Mouse (Mus musculus) embryo, embryonic 10.5 days (tissue): Measurements from ENCODE around the gene Casp12.
"Not testable (repeated sequence)": the region's sequence is repeated elsewhere in the genome, so short reads cannot be mapped to it uniquely, and the experiment has no call there.

Experiments
- DNase-seq: peaks from one replicate; pipeline ENCODE4 v3.0.0-alpha.2; 2015; ENCODE audit warnings: low spot score

Gene Casp12

DNA sequence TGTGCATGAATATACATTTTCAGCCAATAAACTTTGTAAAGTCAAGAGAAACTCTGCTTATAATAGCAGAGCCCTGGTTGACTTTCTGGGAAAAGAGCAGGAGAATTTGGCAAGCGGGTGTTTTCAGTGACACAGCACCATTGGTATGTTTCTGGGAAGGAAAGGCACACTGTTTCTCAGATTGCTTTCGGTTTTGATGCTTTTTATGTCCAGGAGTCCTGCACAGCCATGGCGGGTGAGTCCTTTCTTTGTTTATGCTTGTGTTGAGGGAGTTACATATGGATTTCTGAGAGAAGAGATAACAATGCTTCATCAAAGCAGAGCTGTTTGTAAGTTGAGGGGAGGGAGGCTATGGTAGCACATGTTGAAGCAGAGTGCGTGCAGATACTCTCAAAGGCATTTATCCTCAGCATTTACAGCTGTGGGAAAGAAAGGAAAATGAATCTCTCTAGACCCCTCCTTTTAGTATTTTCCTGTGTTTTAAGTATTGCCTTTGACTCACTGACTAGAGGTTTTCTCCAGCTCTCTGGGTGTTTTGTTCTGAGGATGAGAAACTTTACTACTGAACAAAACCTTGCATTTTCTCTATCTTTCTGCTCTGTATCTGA, at the start of gene Casp12:
Casp12 (plus strand) TSS at position 140 of the 608 bp plus-strand sequence.
- no peak for DNase-seq

DNA sequence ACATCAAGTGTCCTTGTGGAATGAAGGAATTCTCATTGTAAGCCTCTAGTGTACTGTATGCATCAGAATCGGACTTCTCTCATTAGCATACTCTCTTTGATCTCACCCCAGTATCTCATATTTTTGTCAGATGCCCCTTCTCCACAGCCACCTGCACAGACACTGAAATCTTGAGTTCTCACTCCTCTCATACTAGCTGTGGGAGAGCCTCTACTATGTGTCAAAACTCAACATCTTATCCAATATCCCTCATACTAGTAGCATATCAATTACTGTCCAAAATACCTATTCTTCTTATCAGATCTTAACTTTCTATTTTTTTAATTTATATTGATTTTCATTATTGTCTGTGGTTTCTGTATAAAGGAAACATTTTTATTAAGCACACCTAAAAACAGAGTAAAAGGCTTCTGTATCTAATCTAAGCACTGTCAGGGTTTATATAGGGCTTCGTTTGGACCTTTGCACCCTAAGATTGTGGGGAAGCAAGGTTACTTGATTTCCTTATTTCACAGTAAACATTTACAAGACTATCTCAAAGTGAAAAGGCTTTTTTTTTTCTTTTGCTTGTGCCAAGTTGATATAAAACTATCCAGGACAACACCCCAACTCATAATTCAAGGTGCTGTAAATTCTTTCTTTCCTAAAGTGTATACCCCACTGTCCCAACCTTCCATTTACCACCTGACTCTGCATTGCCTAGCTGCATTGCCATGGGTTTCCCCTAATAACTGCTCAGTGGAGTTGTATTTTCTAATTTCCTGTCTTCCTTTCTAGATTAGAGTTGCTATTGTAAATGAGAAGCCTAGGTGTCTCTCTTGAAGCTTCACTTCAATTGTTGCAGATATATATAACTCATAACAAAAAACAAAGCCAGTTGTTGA, 48.6 kb upstream of the Casp12 start:
- no peak for DNase-seq

DNA sequence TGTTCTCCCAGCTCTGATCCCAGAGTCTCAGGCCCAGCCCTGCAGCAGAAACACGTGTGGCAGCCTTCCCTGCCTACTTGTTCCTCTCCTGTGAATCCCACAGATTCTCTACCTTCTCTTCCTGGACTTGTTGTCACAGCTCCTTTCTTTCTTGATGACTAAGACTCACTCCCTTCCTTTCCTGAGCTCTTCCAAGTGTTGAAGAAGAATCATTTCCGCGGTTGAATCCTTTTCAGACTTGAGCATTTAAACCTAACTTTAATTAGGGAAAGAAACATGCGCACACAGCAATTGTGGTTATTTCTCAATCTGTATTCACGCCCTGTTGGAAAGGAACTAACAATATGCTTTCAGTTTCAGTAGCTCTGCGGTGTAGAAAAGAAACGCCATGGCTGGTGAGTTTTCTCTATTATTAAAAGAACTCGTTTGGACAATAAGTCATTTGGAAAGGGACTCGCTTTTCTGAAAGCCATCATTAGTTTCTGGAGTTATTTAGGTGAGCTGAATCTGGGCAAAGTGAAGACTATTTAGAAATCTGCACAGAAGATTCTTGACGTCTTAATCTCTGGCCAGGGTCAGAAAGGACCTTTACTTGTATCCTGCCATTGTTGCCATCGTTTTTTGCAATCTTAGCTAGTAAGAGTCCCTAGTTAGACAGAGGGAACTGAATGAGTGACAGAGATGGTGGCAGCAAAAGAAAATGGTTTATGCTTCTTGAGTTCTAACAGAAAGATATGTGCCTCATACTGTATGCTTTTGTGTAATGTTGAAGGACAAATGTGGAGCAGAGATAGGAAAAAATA, 46.7 kb upstream of the Casp12 start, which contains the start of gene Casp1:
Casp1 (plus strand) TSS at position 189 of the 803 bp plus-strand sequence.
- no peak for DNase-seq

DNA sequence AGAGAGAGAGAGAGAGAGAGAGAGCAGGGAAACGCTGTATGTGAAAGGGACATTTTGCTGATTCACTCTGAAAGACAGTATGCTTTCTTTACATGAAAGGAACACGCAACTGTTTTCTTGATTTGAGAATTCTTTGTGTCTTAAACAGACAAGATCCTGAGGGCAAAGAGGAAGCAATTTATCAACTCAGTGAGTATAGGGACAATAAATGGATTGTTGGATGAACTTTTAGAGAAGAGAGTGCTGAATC, 46.2 kb upstream of the Casp12 start:
- no peak for DNase-seq

DNA sequence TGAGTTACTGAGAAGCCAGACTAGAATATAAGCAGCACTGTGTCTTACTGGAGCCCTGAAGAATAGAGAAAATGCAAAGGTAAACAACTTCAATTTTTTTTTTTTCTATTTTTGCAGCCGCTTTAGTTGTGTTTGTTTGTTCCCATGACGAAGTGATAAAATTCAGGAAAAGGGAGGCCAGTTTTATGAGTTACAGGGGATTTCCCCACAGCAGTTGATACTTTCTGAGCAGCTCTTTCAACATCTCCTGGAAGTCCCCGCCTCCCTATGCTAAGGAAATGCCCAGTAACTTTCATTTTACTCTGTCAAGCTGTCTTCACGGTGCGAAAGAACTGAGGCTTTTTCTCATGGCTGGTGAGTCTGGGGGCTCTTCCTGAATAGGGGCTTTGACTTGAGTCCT, 36.7 kb upstream of the Casp12 start, which contains the start of gene Casp4:
Casp4 (plus strand) TSS at position 268 of the 400 bp plus-strand sequence.
- DNase-seq, result no peak

DNA sequence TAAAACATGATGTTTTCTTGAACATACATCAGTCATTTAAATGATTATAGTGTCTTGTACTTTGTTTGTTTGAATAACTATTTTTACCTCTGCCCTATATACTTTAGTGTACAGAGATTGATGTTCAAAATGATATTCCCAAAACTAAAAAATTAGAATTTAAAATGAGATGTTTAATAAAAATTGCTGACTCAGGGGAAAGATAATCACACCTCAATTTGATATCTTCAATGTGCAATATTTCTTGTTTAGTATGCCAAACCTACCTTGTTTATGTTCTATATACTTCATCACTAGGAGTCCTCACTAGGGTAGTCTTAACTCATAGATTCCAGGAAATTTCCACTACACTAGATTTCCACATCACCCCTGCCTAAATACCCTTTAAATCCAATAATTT, 35.1 kb upstream of the Casp12 start:
- DNase-seq, result no peak

DNA sequence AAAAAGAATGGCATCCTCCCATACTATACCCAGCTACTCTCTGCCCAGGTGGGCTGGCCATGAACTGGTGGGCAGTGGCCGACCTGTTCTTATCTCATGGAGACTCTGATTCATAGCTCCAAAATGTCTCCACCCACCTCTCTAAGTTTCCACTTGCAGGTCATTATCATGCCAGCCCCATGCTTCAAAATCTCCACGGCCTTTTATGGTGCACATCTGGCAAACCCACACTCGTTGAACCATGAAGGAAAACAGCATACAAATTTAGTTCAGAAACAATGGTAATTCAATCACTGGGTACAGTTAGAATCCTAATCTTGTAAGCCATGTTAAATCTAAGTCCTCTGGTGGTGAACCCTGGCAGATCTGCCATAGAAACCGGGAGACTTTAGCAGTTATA, 33.8 kb upstream of the Casp12 start:
- DNase-seq, result no peak

DNA sequence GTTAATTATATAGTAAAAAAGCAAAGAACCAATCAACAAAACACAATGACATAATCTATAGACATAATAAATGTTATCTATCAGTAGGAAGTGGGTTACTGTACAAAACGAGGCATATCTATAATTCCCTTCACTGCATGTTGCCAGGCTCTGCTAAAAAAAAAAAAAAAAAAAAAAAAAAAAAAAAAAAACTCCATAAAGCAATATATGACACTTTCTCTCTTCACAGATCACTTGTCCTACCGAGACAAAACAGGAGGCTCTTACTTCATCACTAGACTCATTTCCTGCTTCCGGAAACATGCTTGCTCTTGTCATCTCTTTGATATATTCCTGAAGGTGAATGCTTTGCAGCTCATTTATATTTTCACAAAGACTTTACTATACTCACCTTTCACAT, 17.0 kb upstream of the Casp12 start:
- DNase-seq, result no peak

DNA sequence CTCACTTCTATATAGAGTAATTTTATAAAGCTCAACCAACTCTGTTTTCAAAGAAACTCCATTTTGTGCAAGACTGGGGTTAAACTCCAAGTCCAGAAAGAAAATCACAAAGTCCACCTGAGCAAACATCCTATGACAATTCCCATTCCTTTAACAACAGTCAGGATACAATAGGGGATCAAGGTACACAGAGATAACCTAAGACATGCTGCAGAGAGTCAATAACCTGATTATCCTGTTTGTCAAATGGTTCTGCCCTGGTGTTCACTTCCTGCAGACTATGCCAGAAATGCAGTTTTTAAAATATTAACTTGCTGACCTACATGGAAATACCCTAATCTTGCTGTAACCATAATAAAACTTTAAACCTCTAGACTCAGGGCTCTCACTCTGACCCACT, 12.8 kb upstream of the Casp12 start:
- no peak for DNase-seq

DNA sequence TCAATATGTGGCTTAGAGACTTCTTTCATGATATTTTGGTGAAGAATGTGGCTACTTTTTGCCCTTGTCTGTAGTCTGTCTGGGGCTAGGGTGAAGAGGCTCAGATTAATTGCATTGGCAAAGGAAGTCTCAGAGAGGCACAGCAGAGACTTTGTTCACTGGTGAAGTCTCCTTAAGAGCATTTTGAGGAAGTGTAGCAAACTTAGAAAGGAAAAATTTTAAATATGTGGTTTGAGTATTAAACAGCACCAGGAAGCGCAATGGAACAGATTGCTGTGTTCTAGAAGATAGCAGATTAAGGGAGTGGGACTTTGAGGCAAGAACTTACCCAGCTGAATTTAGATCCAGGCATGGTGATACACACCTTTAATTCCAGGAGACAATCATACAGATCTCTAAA, 11.8 kb upstream of the Casp12 start:
- no peak for DNase-seq

DNA sequence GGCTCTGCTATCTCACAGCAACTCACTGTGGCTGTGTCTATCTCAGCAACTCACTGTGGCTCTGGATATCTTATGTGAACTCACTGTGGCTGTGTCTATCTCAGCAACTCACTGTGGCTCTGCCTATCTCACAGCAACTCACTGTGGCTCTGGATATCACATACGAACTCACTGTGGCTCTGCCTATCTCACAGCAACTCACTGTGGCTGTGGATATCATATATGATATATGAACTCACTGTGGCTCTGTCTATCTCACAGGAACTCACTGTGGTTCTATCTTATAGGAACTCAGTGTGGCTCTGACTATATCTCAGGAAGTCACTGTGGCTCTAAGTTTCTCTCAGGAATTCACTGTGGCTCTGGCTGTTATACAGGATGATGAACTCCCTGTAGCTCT, 2.1 kb upstream of the Casp12 start:
- no peak for DNase-seq

DNA sequence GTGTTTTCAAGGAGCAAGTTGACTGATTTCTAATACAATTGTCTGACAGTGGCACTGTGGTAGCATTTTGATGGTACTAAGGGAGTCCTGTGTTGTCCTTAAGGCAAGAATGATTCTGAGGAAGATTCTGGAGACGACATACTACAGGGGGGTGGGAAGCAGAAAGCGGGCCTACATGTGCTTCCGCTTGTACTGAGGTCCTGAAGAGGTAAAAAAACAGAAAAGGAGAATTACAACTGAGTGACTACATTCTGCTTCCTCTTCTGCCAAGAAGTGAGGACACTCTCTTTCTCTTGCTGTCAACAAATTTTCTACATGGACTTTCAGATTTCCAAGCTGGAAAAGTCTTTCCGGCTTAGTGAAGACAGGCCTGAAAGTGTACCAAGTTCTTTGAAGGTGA, 1.1 kb upstream of the Casp12 start:
- no peak for DNase-seq

DNA sequence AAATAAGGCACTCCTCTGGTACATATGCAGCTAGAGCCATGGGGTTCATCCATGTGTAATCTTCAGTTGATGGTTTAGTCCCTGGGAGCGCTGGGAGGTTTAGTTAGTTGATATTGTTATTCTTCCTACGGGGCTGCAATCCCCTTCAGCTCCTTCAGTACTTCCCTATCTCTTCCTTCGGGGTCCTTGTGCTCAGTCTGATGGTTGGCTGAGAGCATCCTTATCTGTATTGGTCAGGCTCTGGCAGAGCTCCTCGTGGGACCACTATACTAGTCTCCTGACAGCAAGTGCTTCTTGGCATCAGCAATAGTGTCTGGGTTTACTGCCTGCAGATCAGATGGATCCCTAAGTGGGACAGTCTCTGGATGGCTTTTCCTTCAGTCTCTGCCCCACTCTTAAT, 2.2 kb downstream of the Casp12 start:
- no peak for DNase-seq

DNA sequence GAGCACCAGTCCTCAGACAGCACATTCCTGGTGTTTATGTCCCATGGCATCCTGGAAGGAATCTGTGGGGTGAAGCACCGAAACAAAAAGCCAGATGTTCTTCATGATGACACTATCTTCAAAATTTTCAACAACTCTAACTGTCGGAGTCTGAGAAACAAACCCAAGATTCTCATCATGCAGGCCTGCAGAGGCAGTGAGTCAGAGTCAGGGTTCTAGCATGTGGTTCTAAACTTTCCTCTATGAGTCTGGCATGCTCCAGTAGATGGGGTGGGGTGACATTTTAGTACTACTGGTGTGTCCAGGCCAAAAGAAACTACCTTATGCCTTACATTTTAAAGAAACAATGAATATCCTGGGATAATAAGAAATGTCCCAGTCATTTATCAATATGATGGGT, 8.4 kb downstream of the Casp12 start:
- DNase-seq, result no peak

DNA sequence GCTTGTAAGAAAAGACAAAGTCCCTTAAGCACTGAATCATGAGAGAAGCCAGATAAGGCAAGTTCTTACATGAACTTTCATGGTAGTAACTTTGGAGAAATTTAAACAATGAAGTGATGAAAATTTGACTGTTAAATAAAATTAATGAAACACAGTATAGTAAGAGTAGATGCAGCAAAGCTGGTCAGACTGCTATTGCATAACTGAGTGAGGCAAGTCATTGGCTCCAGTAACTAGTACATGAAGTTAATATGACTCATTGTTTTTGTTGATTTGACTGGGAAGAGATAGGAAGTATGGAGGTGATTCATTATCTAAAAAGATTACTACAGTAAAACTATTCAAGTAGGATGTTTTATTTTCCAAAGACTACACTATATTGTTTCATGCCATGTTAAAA, 11.6 kb downstream of the Casp12 start:
- no peak for DNase-seq

DNA sequence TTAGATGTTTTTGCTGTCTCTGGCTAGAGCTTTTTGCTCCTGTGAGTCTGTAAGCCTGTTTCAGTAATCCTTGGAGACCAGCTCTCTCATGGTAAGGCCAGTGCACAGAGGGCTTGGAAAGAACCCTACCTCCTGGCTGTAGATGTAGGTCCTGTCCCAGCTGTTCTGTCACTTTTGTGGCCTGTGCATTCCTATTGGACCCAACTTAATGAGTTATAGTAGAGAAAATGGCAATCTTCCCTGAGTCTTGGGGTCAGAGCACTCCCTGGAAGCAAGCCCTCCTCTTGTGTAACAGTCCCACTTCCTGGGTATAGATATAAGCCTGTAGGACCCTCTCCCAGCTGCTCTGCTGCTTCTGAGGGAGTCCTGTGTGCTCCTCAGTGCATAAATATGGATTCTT, 48.3 kb downstream of the Casp12 start:
- no peak for DNase-seq

DNA sequence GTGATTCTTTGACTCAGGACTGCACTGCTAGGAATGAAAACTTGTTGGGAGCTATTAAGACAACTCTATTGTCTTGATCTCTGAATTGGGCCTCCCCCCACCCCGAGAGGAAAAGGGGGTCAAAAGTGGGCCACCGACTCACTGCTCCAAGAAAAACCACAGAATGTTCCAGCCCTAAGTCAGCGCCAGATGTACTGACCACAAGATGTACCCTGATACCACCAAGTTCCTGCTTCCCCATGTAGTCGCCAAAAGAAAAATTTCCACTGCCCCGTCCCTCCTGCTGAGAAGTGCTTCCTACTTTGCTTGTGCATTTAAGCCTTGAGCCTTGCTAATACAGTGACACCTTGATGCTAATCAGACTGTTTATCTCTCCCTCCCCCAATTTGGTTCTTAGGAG, 50.6 kb downstream of the Casp12 start:
- DNase-seq, result not testable (repeated sequence)

DNA sequence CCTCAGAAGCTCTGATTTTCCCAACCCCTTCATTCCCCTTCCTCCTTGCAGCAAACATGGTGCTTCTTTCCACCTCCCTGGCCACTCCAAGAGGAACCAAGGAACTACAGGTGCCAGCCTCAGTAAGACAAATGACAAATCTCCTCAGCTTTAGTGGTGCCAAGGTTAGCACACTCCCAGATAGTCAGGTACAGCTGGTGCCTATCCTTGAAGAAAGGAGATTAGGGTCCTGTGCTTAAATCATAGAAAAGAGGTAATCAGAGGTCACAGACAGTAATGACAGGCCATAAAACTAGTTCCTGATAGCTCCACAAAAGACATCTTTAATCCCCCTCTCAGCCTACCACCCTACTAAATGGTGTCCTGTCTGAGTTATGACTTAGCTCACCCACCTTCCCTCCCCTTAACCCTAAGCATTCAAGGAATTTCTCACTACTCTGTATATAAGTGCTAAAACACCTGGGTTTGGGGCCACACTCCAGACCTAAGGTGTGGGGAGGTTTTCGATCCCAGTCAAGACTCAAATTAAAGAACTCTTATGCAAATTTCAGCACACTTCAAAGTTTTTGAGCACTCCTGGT, 65.8 kb downstream of the Casp12 start:
- no peak for DNase-seq

DNA sequence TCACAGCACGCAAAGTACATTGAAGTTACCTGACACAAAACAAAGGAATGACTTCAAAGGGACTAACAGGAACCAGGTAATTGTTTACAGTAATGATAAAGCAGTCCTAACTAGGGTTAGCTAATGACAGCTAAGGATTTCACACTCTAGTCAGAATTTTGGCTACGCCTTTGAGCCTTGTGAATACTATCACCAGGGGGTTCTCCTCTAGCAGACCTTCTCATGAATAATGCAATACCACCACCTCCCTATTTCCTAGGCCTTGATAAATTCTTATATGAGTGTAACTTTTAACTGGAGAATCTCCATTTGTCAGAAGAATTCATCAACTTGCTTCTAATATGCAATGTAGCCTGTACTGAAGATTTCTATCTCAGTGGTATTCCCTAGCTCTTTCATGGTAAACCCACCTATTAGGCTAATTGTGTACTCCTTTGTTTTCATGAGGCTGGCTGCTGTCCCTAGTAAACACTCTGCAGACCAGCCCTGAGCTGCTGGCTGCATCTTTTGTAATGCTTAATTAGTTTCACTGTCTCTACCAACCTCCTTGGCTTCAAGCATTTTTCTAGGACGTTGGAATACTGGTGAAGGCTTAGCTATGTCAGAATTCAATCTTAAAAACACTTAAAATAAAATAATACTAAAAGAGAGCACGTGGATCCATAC, 67.3 kb downstream of the Casp12 start:
- DNase-seq, result no peak

DNA sequence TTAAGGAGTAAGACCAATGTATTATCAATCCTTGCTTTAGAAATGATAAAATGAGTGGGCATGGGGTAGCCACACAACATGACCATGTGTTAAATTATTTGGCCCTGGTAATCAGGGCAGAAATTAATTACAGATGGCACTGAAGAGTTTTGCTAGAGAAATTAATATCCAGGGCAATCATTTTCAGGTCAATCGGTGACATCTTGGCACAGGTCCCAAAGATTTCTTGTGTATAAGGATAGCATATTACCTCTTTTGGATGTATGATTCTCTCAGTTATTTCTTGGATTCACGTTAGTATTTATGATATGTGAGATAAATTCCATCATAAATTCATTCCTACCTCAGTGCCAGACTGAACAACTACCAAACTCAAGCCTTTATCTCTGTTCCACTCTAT, 72.6 kb downstream of the Casp12 start:
- no peak for DNase-seq
